Mouse (Mus musculus): ENCODE measurements around the gene 2610528J11Rik.

2610528J11Rik gene

GRCm38 (mm10) chr4:118542510-118543157 is 15.8 kb downstream of the 2610528J11Rik start:
- DNase-seq (ENCODE audit: low spot score) = no peak

DNA sequence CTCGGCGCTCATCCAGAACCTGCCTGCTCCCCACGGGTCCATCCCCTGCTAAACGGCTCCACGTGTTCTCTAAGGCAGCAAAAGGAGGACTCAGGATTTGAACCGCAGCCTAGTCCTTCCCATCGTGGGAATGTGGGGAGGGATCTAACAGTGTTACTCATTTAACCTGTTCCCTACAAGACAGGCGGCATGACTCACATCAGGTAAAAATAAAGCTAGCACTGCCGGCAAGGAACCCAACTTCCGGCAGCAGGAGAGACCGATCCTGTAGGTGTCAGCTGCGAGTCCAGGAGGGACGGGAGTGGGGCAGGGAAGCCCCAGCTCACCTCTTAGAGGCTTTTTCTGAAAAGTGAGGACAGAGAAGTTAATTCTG is 16.3 kb downstream of the 2610528J11Rik start:
- DNase-seq (ENCODE audit: low spot score) = peak; percentile 19

DNA sequence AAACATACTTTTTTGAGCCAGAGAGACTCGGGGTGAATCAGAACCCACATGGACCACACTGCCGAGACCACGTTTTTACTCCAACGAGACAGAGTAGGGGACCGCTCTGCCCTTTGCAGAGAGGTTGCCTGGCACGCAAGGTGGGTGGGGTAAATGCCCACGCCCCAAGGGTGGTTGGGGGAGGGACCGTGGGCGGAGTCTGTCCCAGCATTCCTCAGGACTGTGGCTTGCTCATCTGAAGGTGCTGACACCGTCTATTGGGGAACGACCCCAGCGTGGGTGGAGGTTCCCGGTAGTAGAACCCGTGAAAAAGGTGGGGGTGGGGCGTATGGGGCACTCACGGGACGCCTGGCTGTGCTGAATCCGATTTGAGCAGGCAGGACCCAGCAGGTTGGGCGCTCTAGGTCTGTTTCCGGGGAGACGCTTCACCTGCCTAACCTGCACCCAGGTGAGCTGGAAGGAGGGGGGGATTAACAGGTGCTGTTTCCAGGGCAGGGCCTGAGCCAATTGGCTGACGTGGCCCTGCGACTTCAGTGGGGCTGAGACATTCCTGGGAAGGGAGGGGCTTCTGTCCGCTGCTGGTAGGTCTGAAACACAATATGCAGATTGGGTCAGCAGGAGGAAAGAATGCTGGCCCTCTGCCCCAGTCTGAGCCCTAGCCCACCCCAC is 16.9 kb downstream of the 2610528J11Rik start, which contains the start of gene Tmem125:
Gene Tmem125, minus strand, starts transcription at position 453 of the 669 bp plus-strand sequence.
- peak; percentile 75 for DNase-seq (ENCODE audit: low spot score)

GRCm38 (mm10) chr4:118544441-118545127 is 17.8 kb downstream of the 2610528J11Rik start:
- DNase-seq (ENCODE audit: low spot score) = no peak

- peak; percentile 73 for DNase-seq (ENCODE audit: low spot score)
Observed at GRCm38 (mm10) chr4:118547424-118548129, 20.8 kb downstream of the 2610528J11Rik start.

GRCm38 (mm10) chr4:118548130-118548480 is 21.3 kb downstream of the 2610528J11Rik start:
- DNase-seq (ENCODE audit: low spot score) = peak; percentile 34

- DNase-seq (ENCODE audit: low spot score) = no peak
Observed at GRCm38 (mm10) chr4:118553039-118553649, 26.3 kb downstream of the 2610528J11Rik start.

- no peak for DNase-seq (ENCODE audit: low spot score)
Observed at GRCm38 (mm10) chr4:118564062-118564925, 37.5 kb downstream of the 2610528J11Rik start.

DNA sequence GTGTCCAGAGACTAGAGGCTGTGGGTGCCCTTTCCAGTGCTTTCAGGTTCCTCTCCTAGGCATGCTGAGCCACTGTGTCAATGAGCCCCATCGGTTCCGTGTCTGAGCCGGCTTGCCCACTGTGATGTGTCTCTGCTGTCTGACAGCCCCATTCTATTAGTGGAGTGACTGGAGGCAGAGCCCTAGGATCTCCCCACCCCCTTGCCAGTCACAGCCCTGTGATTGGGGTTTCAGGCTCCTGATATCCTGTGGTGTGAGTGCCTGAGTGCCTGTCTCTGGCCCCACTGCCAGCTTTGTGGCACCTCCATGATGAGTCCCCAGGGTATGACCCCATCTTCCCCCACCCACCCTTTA is 38.1 kb downstream of the 2610528J11Rik start:
- DNase-seq (ENCODE audit: low spot score) = no peak

DNA sequence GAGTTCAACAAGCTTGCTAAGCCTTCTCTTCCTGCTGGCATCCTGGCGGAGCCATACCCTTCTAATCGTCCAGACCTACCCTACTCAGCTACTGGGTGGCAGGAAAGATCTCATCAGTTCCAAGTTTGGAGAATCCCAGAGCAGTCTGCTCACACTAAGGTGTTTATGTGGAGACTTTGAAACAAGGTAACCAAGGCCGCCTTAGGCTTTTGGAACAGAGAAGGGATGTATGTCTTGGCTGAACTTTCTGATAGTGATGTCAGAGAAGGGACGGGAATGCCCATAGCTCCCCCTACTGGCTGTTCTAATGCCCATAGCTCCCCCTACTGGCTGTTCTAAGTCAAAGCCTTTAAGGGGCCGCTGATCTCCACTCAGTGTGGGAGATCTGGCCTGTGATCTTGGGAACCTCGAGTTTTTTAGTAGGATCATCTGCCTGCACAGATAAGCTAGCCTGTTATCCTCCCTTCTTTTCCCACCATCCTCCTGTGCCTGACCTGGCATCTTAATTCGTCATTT is 39.4 kb downstream of the 2610528J11Rik start:
- DNase-seq (ENCODE audit: low spot score) = peak; percentile 41

DNA sequence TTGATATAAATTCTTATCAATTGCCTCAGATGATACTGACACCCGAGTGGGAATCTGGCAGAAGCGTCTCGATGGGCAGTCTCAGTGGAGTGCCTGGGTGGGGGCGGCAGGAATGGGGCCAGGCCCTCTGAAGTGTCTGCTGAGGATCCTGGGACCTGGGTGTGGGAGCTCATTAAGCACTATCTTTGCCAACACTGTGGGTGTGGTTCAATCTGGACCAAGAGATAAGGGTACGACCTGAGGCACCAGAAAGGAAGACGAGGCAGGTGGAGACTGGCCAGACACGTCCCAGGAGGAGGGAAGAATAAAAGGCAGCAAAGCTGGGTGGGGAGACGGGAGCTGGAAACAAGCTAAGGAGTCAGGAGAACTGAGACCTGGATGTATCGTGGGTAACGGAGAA is 41.9 kb downstream of the 2610528J11Rik start:
- no peak for DNase-seq (ENCODE audit: low spot score)

DNA sequence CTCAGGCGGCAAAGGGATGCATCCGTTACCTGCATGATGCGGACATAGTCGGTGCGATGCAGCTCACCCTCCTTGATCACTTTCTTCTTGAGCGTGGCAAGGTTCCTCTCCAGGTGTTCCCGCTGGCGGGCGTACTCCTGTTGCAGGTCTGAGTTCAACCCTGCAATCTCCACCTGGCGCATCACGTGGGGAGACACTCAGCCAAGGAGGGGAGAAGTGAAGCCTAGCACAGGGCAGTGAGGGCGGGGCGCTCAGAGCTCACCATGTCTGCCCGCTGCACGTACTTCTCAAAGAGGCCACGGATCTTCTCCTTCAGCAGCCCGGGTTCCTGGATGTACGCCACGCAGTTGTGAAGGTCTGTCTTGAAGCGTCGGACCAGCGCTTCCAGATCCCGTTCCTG is 42.5 kb downstream of the 2610528J11Rik start:
- no peak for DNase-seq (ENCODE audit: low spot score)

DNA sequence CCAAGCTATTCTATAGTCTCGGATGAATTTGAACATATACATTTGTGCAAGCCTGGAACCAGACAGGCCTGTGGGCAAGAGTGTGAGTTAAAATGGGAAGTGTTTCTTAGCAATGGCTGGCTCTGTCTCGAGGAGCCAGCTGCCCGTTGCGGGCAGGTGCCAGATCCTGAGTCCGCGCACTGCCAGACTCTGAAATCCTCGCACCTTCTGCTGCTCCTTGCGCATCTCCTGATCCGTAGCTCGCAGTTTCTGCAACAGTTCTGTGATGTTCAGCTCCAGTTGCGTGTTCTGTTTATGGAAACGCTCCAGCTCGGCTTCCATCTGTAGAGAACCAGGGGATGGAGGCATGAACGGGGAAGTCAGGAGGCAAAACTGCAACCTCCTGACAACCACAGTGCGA is 44.6 kb downstream of the 2610528J11Rik start:
- no peak for DNase-seq (ENCODE audit: low spot score)

GRCm38 (mm10) chr4:118576097-118576496 is 49.3 kb downstream of the 2610528J11Rik start:
- peak; percentile 81 for DNase-seq (ENCODE audit: low spot score)

- DNase-seq (ENCODE audit: low spot score) = peak; percentile 32
Observed at GRCm38 (mm10) chr4:118579313-118579712, 52.5 kb downstream of the 2610528J11Rik start.
